Mouse (Mus musculus) MEL (cell line): Measurements from ENCODE around the gene Gm49373.

Source experiments
- BHLHE40 ChIP-seq: IDR thresholded peaks from 2 replicates; pipeline ENCODE4 v1.6.1; 2012; ENCODE audit warnings: low read depth, mild to moderate bottlenecking, inconsistent platforms, low read length, improper control_type of control experiment, borderline replicate concordance
- CTCF ChIP-seq, 3 experiments: IDR thresholded peaks in 2 of 3; conservative IDR thresholded peaks in 1 of 3; 2 replicates each; pipeline ENCODE4 v1.5.1; 2011 to 2012; ENCODE audit warnings: low read length in 3 of 3, low read depth in 2 of 3, mild to moderate bottlenecking in 2 of 3, improper control_type of control experiment in 1 of 3, inconsistent platforms in 1 of 3, mixed read lengths in 1 of 3, moderate library complexity in 1 of 3; ENCODE audit not compliant: control insufficient read depth in 1 of 3, insufficient read depth in 1 of 3, poor library complexity in 1 of 3, severe bottlenecking in 1 of 3
- ELF1 ChIP-seq: IDR thresholded peaks from 2 replicates; pipeline ENCODE4 v1.6.1; 2014; ENCODE audit warnings: low read depth, mild to moderate bottlenecking, inconsistent platforms, low read length, improper control_type of control experiment, moderate library complexity
- KAT2A ChIP-seq: conservative IDR thresholded peaks from 2 replicates; pipeline ENCODE4 v1.6.1; 2012; ENCODE audit warnings: low read depth, low read length, improper control_type of control experiment, inconsistent platforms
- MAFK ChIP-seq: IDR thresholded peaks from 2 replicates; pipeline ENCODE4 v1.6.1; 2011; ENCODE audit warnings: low read depth, mild to moderate bottlenecking, low read length, improper control_type of control experiment, borderline replicate concordance
- NRF1 ChIP-seq: IDR thresholded peaks from 2 replicates; pipeline ENCODE4 v1.6.1; 2014; ENCODE audit warnings: low read depth, mild to moderate bottlenecking, inconsistent platforms, low read length, improper control_type of control experiment, moderate library complexity; ENCODE audit not compliant: poor library complexity, insufficient read depth, severe bottlenecking
- POLR2A ChIP-seq, 2 experiments: IDR thresholded peaks; 2 replicates each; pipeline ENCODE4 v1.6.1; 2011 to 2012; ENCODE audit warnings: low read length in 2 of 2, mild to moderate bottlenecking in 2 of 2, control low read depth in 1 of 2, improper control_type of control experiment in 1 of 2, low read depth in 1 of 2, moderate library complexity in 1 of 2; ENCODE audit not compliant: control insufficient read depth in 1 of 2, insufficient read depth in 1 of 2, poor library complexity in 1 of 2
- POLR2AphosphoS2 ChIP-seq: IDR thresholded peaks from 2 replicates; pipeline ENCODE4 v1.6.1; 2011; ENCODE audit warnings: low read length, improper control_type of control experiment
- RCOR1 ChIP-seq: IDR thresholded peaks from 2 replicates; pipeline ENCODE4 v1.6.1; 2012; ENCODE audit warnings: low read depth, mild to moderate bottlenecking, inconsistent platforms, low read length, improper control_type of control experiment
- TBP ChIP-seq: IDR thresholded peaks from 2 replicates; pipeline ENCODE4 v1.8.0; 2011; ENCODE audit warnings: low read depth, low read length, improper control_type of control experiment

DNA sequence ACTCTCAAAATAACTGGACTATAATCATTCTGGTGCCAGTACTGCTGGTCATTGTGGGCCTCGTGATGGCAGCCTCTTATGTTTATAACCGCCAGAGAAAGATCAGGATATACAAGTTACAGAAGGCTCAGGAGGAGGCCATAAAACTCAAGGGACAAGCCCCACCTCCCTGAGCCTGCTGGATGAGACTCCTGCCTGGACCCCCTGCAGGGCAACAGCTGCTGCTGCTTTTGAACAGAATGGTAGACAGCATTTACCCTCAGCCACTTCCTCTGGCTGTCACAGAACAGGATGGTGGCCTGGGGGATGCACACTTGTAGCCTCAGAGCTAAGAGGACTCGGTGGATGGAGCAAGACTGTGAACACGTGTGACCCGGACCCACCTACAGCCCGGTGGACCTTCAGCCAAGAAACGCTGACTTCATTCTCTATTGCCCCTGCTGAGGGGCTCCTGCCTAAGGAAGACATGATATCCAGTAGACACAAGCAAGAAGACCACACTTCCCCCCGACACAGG lies 45.1 kb downstream of the Gm49373 start:
- TF ChIP-seq KAT2A = no peak
- TF ChIP-seq POLR2A (IDR thresholded peaks at IDR 0.05; ENCODE audit: control insufficient read depth in 1 of 2, insufficient read depth in 1 of 2, low read depth in 1 of 2, low read length in 2 of 2, poor library complexity in 1 of 2) = no peak
- no peak for TF ChIP-seq CTCF (IDR thresholded peaks at IDR 0.05 in 2 of 3, conservative IDR thresholded peaks at IDR 0.05 in 1 of 3; ENCODE audit: control insufficient read depth in 1 of 3, insufficient read depth in 1 of 3, low read depth in 2 of 3, low read length in 3 of 3, poor library complexity in 1 of 3, severe bottlenecking in 1 of 3)
- no peak for TF ChIP-seq BHLHE40
- no peak for TF ChIP-seq POLR2AphosphoS2
- no peak for TF ChIP-seq TBP
- TF ChIP-seq RCOR1 = no peak
- no peak for TF ChIP-seq ELF1
- TF ChIP-seq MAFK = no peak
- no peak for TF ChIP-seq NRF1
